Mouse (Mus musculus): ENCODE measurements around the gene Scp2d1. TPM values are rescaled to one million over a fixed set of nuclear protein-coding genes. Genes with fewer than 3 reads are reported as not detected.
"Not testable (repeated sequence)": the region's sequence is repeated elsewhere in the genome, so short reads cannot be mapped to it uniquely, and the experiment has no call there.

Gene Scp2d1
- not detected in 2 replicates for polyA plus RNA-seq (2015; fragmentation: Nextera tagmentation; extraction: Ambion mirVana)

- 87% methylated on average over 6 of the region's 6 CpGs for WGBS
- H3K4me1 ChIP-seq; H3K4me3 ChIP-seq; H3K27me3 ChIP-seq; ATAC-seq (ENCODE audit: low FRiP score, low read depth); H3K9me3 ChIP-seq; H3K27ac ChIP-seq; H3K9ac ChIP-seq; H3K36me3 ChIP-seq; H3K4me2 ChIP-seq (replicated peaks): not testable (repeated sequence)
Observed at GRCm38 (mm10) chr2:144823356-144823755, at the start of gene Scp2d1. TSS of gene Scp2d1 (plus strand) at chr2:144823656.

GRCm38 (mm10) chr2:144774636-144775160, 48.8 kb upstream of the Scp2d1 start:
- Histone ChIP-seq H3K4me2 (replicated peaks) (no peak overlapping the region), H3K9ac (no peak overlapping the region), H3K27ac (no peak overlapping the region), H3K4me3 (no peak overlapping the region), H3K9me3 (no peaks in the 10 kb centered on the region), H3K27me3 (no peaks in the 10 kb centered on the region), H3K36me3 (no peaks in the 10 kb centered on the region), H3K4me1 (0 out of 2 replicates have a peak, but pooled peaks cover 2% of the 10 kb centered on the region)
- 71% methylated on average over 8 of the region's 8 CpGs for WGBS
- ATAC-seq (ENCODE audit: low FRiP score, low read depth), result no peak

GRCm38 (mm10) chr2:144775626-144776025, 47.8 kb upstream of the Scp2d1 start:
- no peak overlapping the region for H3K4me3 ChIP-seq

GRCm38 (mm10) chr2:144779263-144779662, 44.2 kb upstream of the Scp2d1 start:
- Histone ChIP-seq H3K4me3 (no peak overlapping the region), H3K4me2 (replicated peaks) (no peak overlapping the region), H3K9me3 (no peaks in the 10 kb centered on the region), H3K27ac (no peak overlapping the region), H3K4me1 (0 out of 2 replicates have a peak, but pooled peaks cover 2% of the 10 kb centered on the region), H3K27me3 (no peaks in the 10 kb centered on the region), H3K9ac (no peak overlapping the region), H3K36me3 (no peaks in the 10 kb centered on the region)
- no peak for ATAC-seq (ENCODE audit: low FRiP score, low read depth)
- 80% methylated on average over 7 of the region's 7 CpGs for WGBS

More at GRCm38 (mm10) chr2:144775626-144776025, 47.8 kb upstream of the Scp2d1 start:
- Histone ChIP-seq H3K4me1 (0 out of 2 replicates have a peak, but pooled peaks cover 2% of the 10 kb centered on the region), H3K4me2 (replicated peaks) (no peak overlapping the region), H3K9ac (no peak overlapping the region), H3K27me3 (no peaks in the 10 kb centered on the region), H3K36me3 (no peaks in the 10 kb centered on the region), H3K9me3 (no peaks in the 10 kb centered on the region), H3K27ac (no peak overlapping the region)
- ATAC-seq (ENCODE audit: low FRiP score, low read depth), result no peak
- WGBS, result 88% methylated on average over 4 of the region's 4 CpGs

- H3K9me3 ChIP-seq, result no peaks in the 10 kb centered on the region
- no peak overlapping the region for H3K9ac ChIP-seq
- ATAC-seq (ENCODE audit: low FRiP score, low read depth), result no peak
- H3K27ac ChIP-seq, result no peak overlapping the region
- no peak overlapping the region for H3K4me2 ChIP-seq (replicated peaks)
- WGBS, result 59% methylated on average over 5 of the region's 5 CpGs
- no peaks in the 10 kb centered on the region for H3K27me3 ChIP-seq
- H3K36me3 ChIP-seq, result no peaks in the 10 kb centered on the region
- H3K4me3 ChIP-seq, result no peak overlapping the region
- no peaks in the 10 kb centered on the region for H3K4me1 ChIP-seq
Observed at GRCm38 (mm10) chr2:144780731-144781130, 42.7 kb upstream of the Scp2d1 start.

GRCm38 (mm10) chr2:144781871-144782270, 41.6 kb upstream of the Scp2d1 start:
- WGBS, result 57% methylated on average over 3 of the region's 3 CpGs
- Histone ChIP-seq H3K27me3 (no peaks in the 10 kb centered on the region), H3K27ac (no peak overlapping the region), H3K4me2 (replicated peaks) (no peak overlapping the region), H3K9me3 (no peaks in the 10 kb centered on the region), H3K4me1 (no peaks in the 10 kb centered on the region), H3K9ac (no peak overlapping the region), H3K4me3 (no peak overlapping the region), H3K36me3 (no peaks in the 10 kb centered on the region)
- ATAC-seq (ENCODE audit: low FRiP score, low read depth), result no peak

GRCm38 (mm10) chr2:144782481-144782880, 41.0 kb upstream of the Scp2d1 start:
- Histone ChIP-seq H3K27me3 (no peaks in the 10 kb centered on the region), H3K4me2 (replicated peaks) (no peak overlapping the region), H3K36me3 (no peaks in the 10 kb centered on the region), H3K4me3 (no peak overlapping the region), H3K9me3 (no peaks in the 10 kb centered on the region), H3K4me1 (no peaks in the 10 kb centered on the region), H3K27ac (no peak overlapping the region), H3K9ac (no peak overlapping the region)
- ATAC-seq (ENCODE audit: low FRiP score, low read depth), result no peak
- WGBS, result 67% methylated on average over 4 of the region's 4 CpGs

GRCm38 (mm10) chr2:144783190-144783589, 40.3 kb upstream of the Scp2d1 start:
- H3K4me2 ChIP-seq (replicated peaks), result no peak overlapping the region
- ATAC-seq (ENCODE audit: low FRiP score, low read depth), result no peak
- no peak overlapping the region for H3K9ac ChIP-seq
- WGBS, result 91% methylated on average over 1 of the region's 1 CpGs
- no peaks in the 10 kb centered on the region for H3K27me3 ChIP-seq
- no peaks in the 10 kb centered on the region for H3K4me1 ChIP-seq
- H3K4me3 ChIP-seq, result no peak overlapping the region
- no peak overlapping the region for H3K27ac ChIP-seq
- H3K36me3 ChIP-seq, result no peaks in the 10 kb centered on the region
- H3K9me3 ChIP-seq, result no peaks in the 10 kb centered on the region

GRCm38 (mm10) chr2:144783831-144784230, 39.6 kb upstream of the Scp2d1 start:
- H3K9me3 ChIP-seq, result no peaks in the 10 kb centered on the region
- 90% methylated on average over 6 of the region's 6 CpGs for WGBS
- no peak overlapping the region for H3K9ac ChIP-seq
- H3K27ac ChIP-seq, result no peak overlapping the region
- no peak for ATAC-seq (ENCODE audit: low FRiP score, low read depth)
- no peak overlapping the region for H3K4me3 ChIP-seq
- no peaks in the 10 kb centered on the region for H3K27me3 ChIP-seq
- no peaks in the 10 kb centered on the region for H3K36me3 ChIP-seq
- H3K4me2 ChIP-seq (replicated peaks), result no peak overlapping the region
- H3K4me1 ChIP-seq, result no peaks in the 10 kb centered on the region

GRCm38 (mm10) chr2:144791671-144792294, 31.7 kb upstream of the Scp2d1 start:
- Histone ChIP-seq H3K4me1 (peaks cover 9% of the 10 kb centered on the region), H3K9me3 (no peaks in the 10 kb centered on the region), H3K9ac (no peak overlapping the region), H3K27me3 (no peaks in the 10 kb centered on the region), H3K4me2 (replicated peaks) (no peak overlapping the region), H3K27ac (no peak overlapping the region), H3K4me3 (no peak overlapping the region), H3K36me3 (no peaks in the 10 kb centered on the region)
- no peak for ATAC-seq (ENCODE audit: low FRiP score, low read depth)
- 51% methylated on average over 14 of the region's 14 CpGs for WGBS

- Histone ChIP-seq H3K9ac (no peak overlapping the region), H3K4me3 (no peak overlapping the region), H3K4me1 (0 out of 2 replicates have a peak, but pooled peaks cover under 1% of the 10 kb centered on the region), H3K27ac (no peak overlapping the region), H3K36me3 (no peaks in the 10 kb centered on the region), H3K9me3 (no peaks in the 10 kb centered on the region), H3K4me2 (replicated peaks) (no peak overlapping the region), H3K27me3 (no peaks in the 10 kb centered on the region)
- 68% methylated on average over 8 of the region's 8 CpGs for WGBS
- no peak for ATAC-seq (ENCODE audit: low FRiP score, low read depth)
Observed at GRCm38 (mm10) chr2:144797515-144797914, 25.9 kb upstream of the Scp2d1 start.

GRCm38 (mm10) chr2:144807766-144808754, 15.4 kb upstream of the Scp2d1 start:
- H3K4me2 ChIP-seq (replicated peaks), result no peak overlapping the region
- H3K4me3 ChIP-seq, result no peak overlapping the region
- no peaks in the 10 kb centered on the region for H3K27me3 ChIP-seq
- H3K36me3 ChIP-seq, result no peaks in the 10 kb centered on the region
- peaks cover 12% of the 10 kb centered on the region for H3K4me1 ChIP-seq
- 46% methylated on average over 15 of the region's 15 CpGs for WGBS
- H3K9ac ChIP-seq, result no peak overlapping the region
- ATAC-seq (ENCODE audit: low FRiP score, low read depth), result 0 out of 2 replicates have a peak, but pooled peaks have one; percentile 24
- no peak overlapping the region for H3K27ac ChIP-seq
- no peaks in the 10 kb centered on the region for H3K9me3 ChIP-seq

All from limb, embryonic 13.5 days (tissue).